Mouse (Mus musculus) ovary, postnatal 36 days (tissue): Measurements from ENCODE around the gene A730046J19Rik.

Experiments
- DNase-seq: peaks from one replicate; pipeline ENCODE4 v3.0.0; 2022; ENCODE audit warnings: low spot score, mixed read lengths

The A730046J19Rik gene

DNA sequence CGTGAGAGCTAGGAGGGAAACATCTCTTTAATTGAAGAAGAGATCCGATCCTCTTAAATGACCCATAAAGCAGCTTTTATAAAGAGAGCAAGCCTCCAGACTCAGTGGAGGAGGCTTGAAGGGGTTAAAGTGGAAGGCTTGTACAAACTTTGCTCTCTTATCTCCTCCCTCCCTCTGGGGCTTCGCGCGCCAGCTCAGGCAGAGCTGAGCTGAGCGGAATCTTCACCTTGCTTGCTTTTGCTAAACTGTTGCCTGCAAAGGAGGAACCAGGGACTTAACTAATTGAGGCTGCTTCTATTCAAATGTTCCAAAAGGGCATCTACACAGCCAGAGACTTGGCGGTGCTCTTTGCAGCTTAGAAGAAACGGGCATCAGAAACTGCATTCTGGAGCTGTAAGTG is at the start of gene A730046J19Rik:
TSS of gene A730046J19Rik (plus strand) at position 173 of the 400 bp plus-strand sequence.
- no peak for DNase-seq

DNA sequence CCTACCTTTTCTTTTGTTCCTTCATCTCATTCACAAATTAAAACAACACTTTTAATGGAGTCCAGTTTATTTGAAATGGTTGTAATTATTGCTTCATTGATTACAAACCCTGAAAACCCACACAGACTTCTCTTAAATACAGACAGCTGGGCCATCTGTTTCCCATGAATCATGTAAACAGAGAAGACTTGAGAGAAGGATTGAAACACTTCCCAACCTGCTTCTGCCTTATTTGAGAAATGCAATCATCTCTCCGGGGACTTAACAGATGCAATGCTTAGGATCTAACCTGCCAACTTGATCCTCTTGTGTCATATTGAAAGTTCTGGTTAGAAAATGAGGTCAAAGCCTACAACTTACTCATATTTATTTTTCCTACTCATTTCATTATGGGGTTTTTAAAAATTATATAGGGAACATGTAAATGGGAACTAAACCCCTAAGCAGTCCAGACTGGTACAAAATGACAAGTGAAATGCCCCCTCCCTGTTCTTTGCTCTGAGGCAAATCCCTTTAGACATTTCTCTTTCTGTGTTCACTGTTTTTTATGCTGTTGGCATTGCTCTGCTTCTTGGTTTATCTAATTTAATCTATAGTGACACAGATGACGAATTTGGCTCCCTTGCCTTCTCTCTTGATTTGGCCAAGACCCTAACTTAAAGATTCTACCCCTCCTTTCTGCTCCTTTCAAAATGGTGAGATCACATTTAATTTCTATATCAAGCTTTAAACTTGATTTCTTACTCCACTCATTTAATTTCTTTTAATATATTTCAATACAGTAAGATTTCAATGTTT is 48.7 kb upstream of the A730046J19Rik start:
- DNase-seq: no peak

DNA sequence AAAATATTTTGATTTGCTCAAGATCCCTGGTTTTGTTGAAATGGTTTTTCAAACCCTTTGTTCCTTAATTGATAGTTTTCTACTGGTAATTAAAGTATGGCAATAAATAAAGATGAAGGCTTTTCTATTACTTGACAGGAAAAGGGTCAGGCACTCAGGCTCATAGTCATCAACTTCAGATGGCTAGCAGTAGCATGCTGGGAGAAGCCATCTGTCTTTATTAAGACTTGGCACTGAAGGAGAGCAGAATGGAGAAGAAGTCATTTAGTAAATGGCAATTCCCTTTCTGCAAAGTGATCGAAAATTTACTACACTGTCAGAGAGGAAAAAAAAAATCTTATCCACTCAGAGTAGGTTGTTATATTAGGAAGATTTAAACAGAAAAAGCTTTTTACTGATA is 17.2 kb upstream of the A730046J19Rik start:
- DNase-seq: no peak

DNA sequence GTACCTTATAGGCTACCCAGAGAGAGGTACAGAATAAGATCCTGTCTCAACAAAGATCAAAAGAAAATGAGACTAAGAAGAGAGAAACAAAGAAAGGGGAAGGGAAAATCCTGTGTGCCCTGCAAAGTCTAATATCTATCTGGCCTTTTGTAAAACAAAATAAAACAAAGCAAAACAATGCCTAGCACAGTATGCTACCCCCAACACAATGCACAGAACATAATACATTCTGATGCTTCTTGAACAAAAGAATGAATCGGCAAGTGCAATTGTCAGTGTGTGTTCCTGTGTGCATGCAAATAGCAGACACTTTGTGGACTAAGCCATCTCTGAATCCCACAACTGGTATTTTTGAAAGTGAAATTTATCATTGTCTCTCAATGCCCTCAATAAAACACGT is 3.5 kb upstream of the A730046J19Rik start:
- no peak for DNase-seq

DNA sequence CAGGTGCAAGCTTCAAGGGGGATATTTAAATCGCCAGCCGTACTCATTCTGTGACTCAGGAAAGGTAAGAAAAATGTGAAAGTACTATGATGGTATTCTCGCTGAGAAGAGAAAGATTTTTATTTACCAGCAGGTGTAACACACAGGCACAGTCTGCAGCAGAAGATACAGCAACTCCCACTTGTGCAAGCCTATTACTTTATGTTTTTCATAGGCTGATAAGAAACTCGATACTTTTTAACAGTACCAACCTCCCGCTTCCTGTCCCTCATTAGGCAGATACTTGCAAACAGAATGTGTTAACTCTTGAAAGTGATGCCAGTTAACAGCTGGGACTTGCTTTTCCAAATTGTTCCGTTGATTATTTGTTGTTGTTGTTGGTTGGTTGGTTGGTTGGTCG is 616 bp downstream of the A730046J19Rik start:
- DNase-seq: no peak

DNA sequence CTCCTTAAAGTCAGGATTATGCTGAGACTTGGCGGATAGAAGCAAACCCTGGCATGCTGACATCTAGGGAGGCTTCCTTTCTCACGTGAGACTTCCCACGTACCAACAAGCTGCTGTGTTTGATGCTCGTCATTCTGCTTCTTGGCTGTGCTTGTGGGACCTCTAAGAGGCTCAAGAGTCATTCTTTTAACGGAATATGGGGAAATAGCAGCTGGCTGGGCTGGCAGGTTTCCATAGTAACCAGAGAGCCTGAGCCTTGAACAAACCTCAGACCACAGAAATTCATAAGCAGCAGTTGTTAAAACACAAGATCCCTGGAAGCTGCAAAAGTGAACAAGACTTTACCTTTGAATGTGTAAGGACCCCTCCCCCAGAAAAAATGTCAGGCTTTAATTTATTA is 9.4 kb downstream of the A730046J19Rik start:
- DNase-seq: no peak
